Mouse (Mus musculus) megakaryocyte, adult 5-6 weeks (primary cell): ENCODE results near the gene Cysrt1. TPM values are rescaled to one million over a fixed set of nuclear protein-coding genes. Genes with fewer than 3 reads are reported as not detected.
A peak's percentile ranks its signal among the peaks of the same experiment; 100 is the strongest.

Source experiments
- ATAC-seq: 2 replicates; pipeline ENCODE4 v1.8.0; 2016; ENCODE audit warnings: mild to moderate bottlenecking, inconsistent platforms; ENCODE audit not compliant: poor library complexity, severe bottlenecking
- total RNA-seq, 2 experiments: library from RNA; stranded (forward) in 1 of 2; stranded (reverse) in 1 of 2; fragments of 153-499, 151-499 nt in 1 of 2; fragments of 221-1000, 200-1000 nt in 1 of 2; gene quantifications; 2 replicates each; pipeline versions ENCODE4 v1.2.3 to v1.2.4; 2015 to 2017

Cysrt1 gene
- total RNA-seq (2015) (not detected in 2 replicates), total RNA-seq (2017) (not detected in 2 replicates)

- no peak for ATAC-seq
These were observed at the start of gene Cysrt1, which contains the start of gene Rnf208 for GRCm38 (mm10) chr2:25242101-25242506. Gene Cysrt1, minus strand, starts transcription at chr2:25242452. Gene Rnf208, plus strand, starts transcription at chr2:25242255.

- no peak for ATAC-seq
These were observed 49.2 kb upstream of the Cysrt1 start for GRCm38 (mm10) chr2:25291184-25292053.

GRCm38 (mm10) chr2:25290816-25291130 lies 48.5 kb upstream of the Cysrt1 start:
- ATAC-seq: no peak

GRCm38 (mm10) chr2:25290101-25290815 lies 48.0 kb upstream of the Cysrt1 start:
- ATAC-seq: no peak

GRCm38 (mm10) chr2:25289651-25290050 lies 47.4 kb upstream of the Cysrt1 start, which contains the start of gene Lrrc26:
Gene Lrrc26, plus strand, starts transcription at chr2:25289915.
- no peak for ATAC-seq

GRCm38 (mm10) chr2:25288734-25289345 lies 46.6 kb upstream of the Cysrt1 start:
- ATAC-seq: no peak

GRCm38 (mm10) chr2:25287927-25288649 lies 45.8 kb upstream of the Cysrt1 start, which contains the start of gene Tmem210:
Gene Tmem210, plus strand, starts transcription at chr2:25288145.
- no peak for ATAC-seq

GRCm38 (mm10) chr2:25286837-25287636 lies 44.8 kb upstream of the Cysrt1 start:
- ATAC-seq: no peak

GRCm38 (mm10) chr2:25286314-25286713 lies 44.1 kb upstream of the Cysrt1 start:
- no peak for ATAC-seq

GRCm38 (mm10) chr2:25285551-25285950 lies 43.3 kb upstream of the Cysrt1 start:
- no peak for ATAC-seq

- ATAC-seq: peak; percentile 87
These were observed 37.0 kb upstream of the Cysrt1 start for GRCm38 (mm10) chr2:25278928-25279882.

- ATAC-seq: no peak
These were observed 30.8 kb upstream of the Cysrt1 start for GRCm38 (mm10) chr2:25273010-25273409.

GRCm38 (mm10) chr2:25272515-25272914 lies 30.3 kb upstream of the Cysrt1 start:
- ATAC-seq: no peak

- peak; percentile 98 for ATAC-seq
These were observed 29.7 kb upstream of the Cysrt1 start, which contains the start of the genes Ssna1 and Anapc2 for GRCm38 (mm10) chr2:25271827-25272511. Gene Ssna1, minus strand, starts transcription at chr2:25272438. Gene Anapc2, plus strand, starts transcription at chr2:25272478.

GRCm38 (mm10) chr2:25267746-25268309 lies 25.6 kb upstream of the Cysrt1 start:
- ATAC-seq: no peak

- ATAC-seq: no peak
These were observed 25.0 kb upstream of the Cysrt1 start for GRCm38 (mm10) chr2:25267241-25267640.

GRCm38 (mm10) chr2:25266720-25267119 lies 24.5 kb upstream of the Cysrt1 start:
- ATAC-seq: no peak
